Mouse (Mus musculus): ENCODE measurements around the gene Sec24b.
A peak's percentile ranks its signal among the peaks of the same experiment; 100 is the strongest.

Sec24b gene

GRCm38 (mm10) chr3:129979510-129979909 is 81.8 kb downstream of the Sec24b start:
- DNase-seq (ENCODE audit: low read depth, low spot score) = no peak

GRCm38 (mm10) chr3:129978716-129979115 is 82.6 kb downstream of the Sec24b start:
- DNase-seq (ENCODE audit: low read depth, low spot score) = no peak

GRCm38 (mm10) chr3:129976317-129976716 is 85.0 kb downstream of the Sec24b start:
- no peak for DNase-seq (ENCODE audit: low read depth, low spot score)

GRCm38 (mm10) chr3:129970529-129971515 is 90.5 kb downstream of the Sec24b start:
- peak; percentile 30 for DNase-seq (ENCODE audit: low read depth, low spot score)

GRCm38 (mm10) chr3:129969432-129970395 is 91.6 kb downstream of the Sec24b start, which contains the start of gene Mcub:
Gene Mcub, minus strand, starts transcription at chr3:129970206.
- DNase-seq (ENCODE audit: low read depth, low spot score) = peak; percentile 38

GRCm38 (mm10) chr3:129969031-129969430 is 92.3 kb downstream of the Sec24b start:
- no peak for DNase-seq (ENCODE audit: low read depth, low spot score)

- DNase-seq (ENCODE audit: low read depth, low spot score) = no peak
Measured at GRCm38 (mm10) chr3:129967874-129968273, 93.5 kb downstream of the Sec24b start.

- DNase-seq (ENCODE audit: low read depth, low spot score) = no peak
Measured at GRCm38 (mm10) chr3:129964681-129965080, 96.7 kb downstream of the Sec24b start.

GRCm38 (mm10) chr3:129962533-129962932 is 98.8 kb downstream of the Sec24b start:
- no peak for DNase-seq (ENCODE audit: low read depth, low spot score)

GRCm38 (mm10) chr3:129953296-129953695 is 108.1 kb downstream of the Sec24b start:
- no peak for DNase-seq (ENCODE audit: low read depth, low spot score)

- DNase-seq (ENCODE audit: low read depth, low spot score) = no peak
Measured at GRCm38 (mm10) chr3:129949158-129949773, 112.1 kb downstream of the Sec24b start.

GRCm38 (mm10) chr3:129948359-129948758 is 113.0 kb downstream of the Sec24b start:
- no peak for DNase-seq (ENCODE audit: low read depth, low spot score)

- no peak for DNase-seq (ENCODE audit: low read depth, low spot score)
Measured at GRCm38 (mm10) chr3:129946217-129946914, 115.0 kb downstream of the Sec24b start.

GRCm38 (mm10) chr3:129943813-129944212 is 117.5 kb downstream of the Sec24b start:
- DNase-seq (ENCODE audit: low read depth, low spot score) = no peak

GRCm38 (mm10) chr3:129941291-129941690 is 120.1 kb downstream of the Sec24b start:
- no peak for DNase-seq (ENCODE audit: low read depth, low spot score)

GRCm38 (mm10) chr3:129940780-129941179 is 120.6 kb downstream of the Sec24b start:
- DNase-seq (ENCODE audit: low read depth, low spot score) = no peak

GRCm38 (mm10) chr3:129939058-129939457 is 122.3 kb downstream of the Sec24b start:
- no peak for DNase-seq (ENCODE audit: low read depth, low spot score)

GRCm38 (mm10) chr3:129937848-129938247 is 123.5 kb downstream of the Sec24b start:
- DNase-seq (ENCODE audit: low read depth, low spot score) = no peak

- DNase-seq (ENCODE audit: low read depth, low spot score) = no peak
Measured at GRCm38 (mm10) chr3:129936561-129936960, 124.8 kb downstream of the Sec24b start.

All from mesoderm, embryonic 11.5 days (tissue).